Mouse (Mus musculus) left cerebral cortex, adult 18-20 months (tissue): Measurements from ENCODE around the gene Lama5. TPM values are rescaled to one million over a fixed set of nuclear protein-coding genes. Genes with fewer than 3 reads are reported as not detected.
"Not testable (repeated sequence)": the region's sequence is repeated elsewhere in the genome, so short reads cannot be mapped to it uniquely, and the experiment has no call there.

ENCODE experiments used
- DNase-seq, 2 experiments: peaks; one replicate each; pipeline ENCODE4 v3.0.0; 2021 to 2022; ENCODE audit warnings: low spot score in 2 of 2, mixed read lengths in 1 of 2
- total RNA-seq, 2 experiments: library from RNA; stranded (reverse); gene quantifications; 2 replicates each; pipeline ENCODE4 v1.2.3; 2021

The Lama5 gene
- total RNA-seq, 2 experiments from 2014 or later: 8.2 to 11.2 TPM

GRCm38 (mm10) chr2:180201303-180201702, 24.4 kb downstream of the Lama5 start:
- DNase-seq: no peak

- DNase-seq: no peak
Measured at GRCm38 (mm10) chr2:180200681-180201080, 25.0 kb downstream of the Lama5 start.

- no peak for DNase-seq
Measured at GRCm38 (mm10) chr2:180198782-180199181, 26.9 kb downstream of the Lama5 start.

- DNase-seq: no peak
Measured at GRCm38 (mm10) chr2:180197323-180198037, 28.2 kb downstream of the Lama5 start.

GRCm38 (mm10) chr2:180196610-180197322, 28.9 kb downstream of the Lama5 start:
- no peak for DNase-seq

- no peak for DNase-seq
Measured at GRCm38 (mm10) chr2:180187362-180187761, 38.3 kb downstream of the Lama5 start.

- no peak for DNase-seq
Measured at GRCm38 (mm10) chr2:180185686-180186085, 40.0 kb downstream of the Lama5 start.

GRCm38 (mm10) chr2:180184752-180185109, 40.9 kb downstream of the Lama5 start:
- no peak for DNase-seq

GRCm38 (mm10) chr2:180184011-180184751, 41.5 kb downstream of the Lama5 start:
- DNase-seq: no peak

- DNase-seq: peak in 1 of 2 experiments; percentile 37
Measured at GRCm38 (mm10) chr2:180181542-180181941, 44.1 kb downstream of the Lama5 start.

GRCm38 (mm10) chr2:180175725-180176124, 49.9 kb downstream of the Lama5 start:
- no peak for DNase-seq

GRCm38 (mm10) chr2:180174121-180174520, 51.5 kb downstream of the Lama5 start:
- no peak for DNase-seq

GRCm38 (mm10) chr2:180173711-180174110, 51.9 kb downstream of the Lama5 start:
- not testable (repeated sequence) for DNase-seq

GRCm38 (mm10) chr2:180173163-180173562, 52.5 kb downstream of the Lama5 start:
- no peak for DNase-seq

- DNase-seq: no peak
Measured at GRCm38 (mm10) chr2:180172152-180172551, 53.5 kb downstream of the Lama5 start.

- no peak for DNase-seq
Measured at GRCm38 (mm10) chr2:180171522-180172070, 54.1 kb downstream of the Lama5 start.

- DNase-seq: peak; percentile 95 to 99
Measured at GRCm38 (mm10) chr2:180170806-180171521, 54.7 kb downstream of the Lama5 start, which contains the start of gene Adrm1. TSS of gene Adrm1 (plus strand) at chr2:180171485.

- DNase-seq: no peak
Measured at GRCm38 (mm10) chr2:180170151-180170805, 55.4 kb downstream of the Lama5 start.

GRCm38 (mm10) chr2:180166869-180167268, 58.8 kb downstream of the Lama5 start:
- DNase-seq: no peak

- DNase-seq: no peak
Measured at GRCm38 (mm10) chr2:180165855-180166254, 59.8 kb downstream of the Lama5 start.
